Mouse (Mus musculus) colon, adult 2 months (tissue): ENCODE data around the gene Ankdd1a. TPM values are rescaled to one million over a fixed set of nuclear protein-coding genes. Genes with fewer than 3 reads are reported as not detected.

Experiments used
- polyA plus RNA-seq: library from polyadenylated mRNA; depleted of rRNA; stranded (reverse); fragments of >200 nt; gene quantifications from 2 replicates; pipeline ENCODE4 v1.2.3, GENCODE M21; 2012; rRNA removed

Ankdd1a gene
- not detected in 2 replicates for polyA plus RNA-seq

GRCm38 (mm10) chr9:65519807-65520504 lies at the start of gene Ankdd1a:
Gene Ankdd1a, minus strand, starts transcription at chr9:65520193.

DNA sequence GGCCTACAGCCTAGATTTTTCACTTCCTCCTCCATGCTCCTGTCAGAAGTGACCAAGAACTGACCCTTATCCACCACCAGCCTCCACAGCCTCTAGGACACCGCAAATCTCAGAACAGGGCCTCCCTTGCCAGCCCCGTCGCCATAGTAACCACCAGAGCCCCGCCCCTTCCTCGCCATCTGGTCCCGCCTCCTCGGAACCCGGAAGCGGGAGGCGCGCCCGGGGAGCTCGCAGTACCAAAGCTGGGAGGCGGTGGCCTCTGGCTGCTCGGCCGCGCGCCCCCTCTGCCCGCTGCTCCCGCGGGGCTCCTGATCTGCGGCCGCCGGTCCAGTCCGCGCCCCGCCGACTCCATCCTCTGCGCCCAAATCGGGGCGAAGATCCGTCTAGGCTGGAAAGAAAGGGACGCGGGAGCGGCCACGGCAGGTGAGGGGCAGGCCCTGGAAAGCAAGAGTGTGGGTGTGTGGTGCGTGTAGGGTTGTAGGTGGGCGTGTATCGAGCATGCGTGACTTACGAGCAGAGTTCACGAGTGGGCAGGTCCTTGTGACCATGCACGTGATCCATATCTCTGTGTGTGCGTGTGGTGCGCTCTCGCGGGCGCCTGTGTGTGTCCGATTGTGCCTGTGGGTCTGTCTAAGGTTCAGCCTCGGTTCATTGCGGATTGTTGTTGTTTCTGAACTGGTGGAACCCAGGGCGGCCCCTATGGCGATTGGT lies 59.1 kb downstream of the Ankdd1a start, which contains the start of gene Spg21:
Gene Spg21, plus strand, starts transcription at position 216 of the 711 bp plus-strand sequence.

Other genes starting within 250 kb of the Ankdd1a start
- gene Clpx, start 225.9 kb downstream of the Ankdd1a start, polyA plus RNA-seq = 7.6 and 10.6 TPM in 2 replicates
- gene Pdcd7, start 174.1 kb downstream of the Ankdd1a start, polyA plus RNA-seq = 11.4 and 14.9 TPM in 2 replicates
- gene Ubap1l, start 159.2 kb downstream of the Ankdd1a start, polyA plus RNA-seq = 0.31 and 0.57 TPM in 2 replicates
- gene Kbtbd13, start 128.5 kb downstream of the Ankdd1a start, polyA plus RNA-seq = 1.3 and 2.0 TPM in 2 replicates
- 6.4 and 8.7 TPM in 2 replicates for gene Rasl12, start 121.7 kb downstream of the Ankdd1a start, polyA plus RNA-seq
- gene Slc51b, start 97.2 kb downstream of the Ankdd1a start, polyA plus RNA-seq = 2.3 and 2.7 TPM in 2 replicates
- gene Mtfmt, start 84.4 kb downstream of the Ankdd1a start, polyA plus RNA-seq = 8.4 and 10.7 TPM in 2 replicates
- 11.5 and 12.6 TPM in 2 replicates for gene Spg21, start 59.2 kb downstream of the Ankdd1a start, polyA plus RNA-seq
- 13.8 and 17.2 TPM in 2 replicates for gene Plekho2, start 59.8 kb upstream of the Ankdd1a start, polyA plus RNA-seq
- gene Pif1, start 67.0 kb upstream of the Ankdd1a start, polyA plus RNA-seq = 3.1 and 4.6 TPM in 2 replicates
- gene Rbpms2, start 109.5 kb upstream of the Ankdd1a start, polyA plus RNA-seq = 45.0 and 57.6 TPM in 2 replicates
- gene Oaz2, start 147.8 kb upstream of the Ankdd1a start, polyA plus RNA-seq = 82.2 and 94.7 TPM in 2 replicates